In genomic region chr2:7509463-7509862, GRCm38 (mm10) we compare ENCODE assay signal across 8 mouse cellular contexts. TPM values are rescaled to one million over a fixed set of nuclear protein-coding genes. Genes with fewer than 3 reads are reported as not detected.
DNase-seq lines count a peak whose midpoint lies in the region; ATAC-seq and TF ChIP-seq lines count a peak whose summit lies in the region.
"Not testable (repeated sequence)": the region's sequence is repeated elsewhere in the genome, so short reads cannot be mapped to it uniquely, and the experiment has no call there.

Celf2 (minus strand) TSS chr2:7509563.

- H3K27me3 ChIP-seq in limb, embryonic 14.5 days (ENCODE audit: control insufficient read depth, insufficient read depth, low read length); midbrain, embryonic 13.5 days; testis, adult 2 months (ENCODE audit: control insufficient read depth, insufficient read depth, low read length): not testable (repeated sequence)

- 91% methylated on average over 9 of the region's 9 CpGs for WGBS in limb, embryonic 14.5 days
- 94% methylated on average over 9 of the region's 9 CpGs for WGBS in midbrain, embryonic 13.5 days

- H3K4me1 ChIP-seq in embryonic fibroblast, embryonic 13.5 days (ENCODE audit: control insufficient read depth, insufficient read depth, low read length); limb, embryonic 14.5 days (ENCODE audit: control insufficient read depth, insufficient read depth, low read length); midbrain, embryonic 13.5 days (replicated peaks); testis, adult 2 months (ENCODE audit: control insufficient read depth, insufficient read depth, low read length): not testable (repeated sequence)

- not testable (repeated sequence) for ATAC-seq in hematopoietic stem cell, adult 5-6 weeks (replicated peaks in 1 of 2; ENCODE audit: insufficient read depth in 1 of 2, low FRiP score in 2 of 2, low TSS enrichment in 1 of 2, low read depth in 1 of 2, poor library complexity in 2 of 2, severe bottlenecking in 2 of 2); limb, embryonic 14.5 days (ENCODE audit: low FRiP score, low read depth); midbrain, embryonic 13.5 days

- not testable (repeated sequence) for H3K4me2 ChIP-seq in limb, embryonic 14.5 days (replicated peaks; ENCODE audit: low read depth, low read length, severe bottlenecking); midbrain, embryonic 13.5 days (replicated peaks)

- H3K9ac ChIP-seq in limb, embryonic 14.5 days (ENCODE audit: low read depth, low read length, severe bottlenecking); midbrain, embryonic 13.5 days (replicated peaks): not testable (repeated sequence)

- TF ChIP-seq CTCF in embryonic fibroblast, embryonic 13.5 days (IDR thresholded peaks at IDR 0.05; ENCODE audit: borderline replicate concordance, insufficient read depth, low read length); testis, adult 2 months (IDR thresholded peaks at IDR 0.05; ENCODE audit: control insufficient read depth, insufficient read depth, insufficient replicate concordance, low read depth, low read length): not testable (repeated sequence)

- not testable (repeated sequence) for H3K4me3 ChIP-seq in embryonic fibroblast, embryonic 13.5 days (ENCODE audit: insufficient read depth, low read length); limb, embryonic 14.5 days (replicated peaks; ENCODE audit: low read length); midbrain, embryonic 13.5 days (replicated peaks); testis, adult 2 months (ENCODE audit: control insufficient read depth, low read depth, low read length)

- DNase-seq in adrenal gland, adult 8-10 months; gastrocnemius, postnatal 4 days (ENCODE audit: low spot score in 2 of 2); layer of hippocampus, adult 18-20 months (ENCODE audit: low spot score in 2 of 2); limb, embryonic 14.5 days (ENCODE audit: low spot score): not testable (repeated sequence)

- H3K27ac ChIP-seq in embryonic fibroblast, embryonic 13.5 days (ENCODE audit: insufficient read depth, low read length); limb, embryonic 14.5 days (replicated peaks; ENCODE audit: low read depth, low read length); midbrain, embryonic 13.5 days; testis, adult 2 months (ENCODE audit: control insufficient read depth, insufficient read depth, low read depth, low read length): not testable (repeated sequence)

- not testable (repeated sequence) for H3K36me3 ChIP-seq in limb, embryonic 14.5 days (ENCODE audit: control insufficient read depth, insufficient read depth, low read length); midbrain, embryonic 13.5 days; testis, adult 2 months (ENCODE audit: control insufficient read depth, insufficient read depth, low read length)

- TF ChIP-seq POLR2A in embryonic fibroblast, embryonic 13.5 days (IDR thresholded peaks at IDR 0.05; ENCODE audit: low read depth, low read length); limb, embryonic 14.5 days (IDR thresholded peaks at IDR 0.05; ENCODE audit: borderline replicate concordance, extremely low read depth, insufficient read depth, insufficient read length); testis, adult 2 months (IDR thresholded peaks at IDR 0.05; ENCODE audit: control insufficient read depth, low read depth, low read length): not testable (repeated sequence)

- H3K9me3 ChIP-seq in limb, embryonic 14.5 days (ENCODE audit: control insufficient read depth, low read length); midbrain, embryonic 13.5 days: not testable (repeated sequence)

RNA-seq across cellular contexts. Expression of gene Celf2, which starts in this region (rescaled TPM):
- total RNA-seq in adrenal gland, adult 8-10 months (2022), result 10 to 100 TPM; 18.8 to 36.3 (median 25.9) TPM
- polyA plus RNA-seq in embryonic fibroblast, embryonic 13.5 days (2011; ENCODE audit: insufficient read length, low read depth, missing spikeins), result 36.6 and 41.7 TPM in 2 replicates
- 100 to 1,000 TPM; 120 to 122 TPM for total RNA-seq in gastrocnemius, postnatal 4 days (2021)
- 154 and 180 TPM in 2 replicates for total RNA-seq in hematopoietic stem cell, adult 5-6 weeks (2017)
- total RNA-seq in layer of hippocampus, adult 18-20 months (2021), result 100 to 1,000 TPM; 424 to 432 TPM
- 55.3 and 63.7 TPM in 2 replicates for polyA plus RNA-seq in limb, embryonic 14.5 days (2012; rRNA removed)
- polyA plus RNA-seq in limb, embryonic 14.5 days (2014; fragmentation: Nextera tagmentation; extraction: Ambion mirVana), result 75.1 and 82.0 TPM in 2 replicates
- 182 and 198 TPM in 2 replicates for polyA plus RNA-seq in midbrain, embryonic 13.5 days (2015; fragmentation: Nextera tagmentation; extraction: Ambion mirVana)
- 14.6 and 17.4 TPM in 2 replicates for polyA plus RNA-seq in testis, adult 2 months (2012; rRNA removed)
